Mouse (Mus musculus): ENCODE measurements around the gene Ttc39b.
"Not testable (repeated sequence)": the region's sequence is repeated elsewhere in the genome, so short reads cannot be mapped to it uniquely, and the experiment has no call there.

Ttc39b gene

DNA sequence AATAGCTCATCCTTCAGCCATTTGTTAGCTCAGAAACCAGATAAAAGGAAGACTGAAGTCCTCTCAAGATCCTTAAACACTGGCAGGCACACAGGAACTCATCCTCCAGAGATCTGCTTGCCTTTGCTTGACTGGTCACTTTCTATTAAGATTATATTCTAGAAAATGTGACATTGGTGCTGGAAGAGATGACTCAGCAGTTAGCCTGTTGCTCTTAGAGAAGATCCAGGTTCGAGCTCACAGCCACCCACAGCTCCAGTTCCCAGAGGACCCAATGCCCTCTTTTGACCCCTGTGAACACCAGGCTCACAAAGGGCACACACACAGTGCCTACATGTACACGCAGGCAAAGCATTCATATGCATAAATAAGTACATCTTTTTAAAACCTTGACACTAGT is 49.8 kb downstream of the Ttc39b start:
- DNase-seq (ENCODE audit: low spot score): no peak

DNA sequence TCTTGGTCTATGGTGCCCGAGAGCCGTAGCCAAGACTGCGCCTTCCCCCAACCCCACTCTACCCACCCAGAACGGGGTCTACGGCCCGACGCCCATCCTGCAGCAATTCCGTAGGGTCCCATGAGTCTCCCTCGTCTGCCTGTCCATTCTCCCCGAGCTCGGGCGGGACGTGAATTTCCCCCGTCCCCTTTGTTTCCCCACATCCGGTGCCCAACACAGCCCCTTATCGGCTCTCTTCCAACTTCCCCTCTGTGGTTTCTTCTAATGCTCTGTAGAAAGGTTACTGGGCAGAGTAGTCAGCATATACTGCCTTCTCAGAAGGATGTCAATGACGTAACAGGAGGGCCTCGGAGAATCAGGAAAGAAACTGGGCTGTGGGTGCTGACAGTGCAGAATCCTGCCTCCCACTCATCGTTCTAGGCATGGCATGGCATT is 50.4 kb downstream of the Ttc39b start:
- no peak for DNase-seq (ENCODE audit: low spot score)

DNA sequence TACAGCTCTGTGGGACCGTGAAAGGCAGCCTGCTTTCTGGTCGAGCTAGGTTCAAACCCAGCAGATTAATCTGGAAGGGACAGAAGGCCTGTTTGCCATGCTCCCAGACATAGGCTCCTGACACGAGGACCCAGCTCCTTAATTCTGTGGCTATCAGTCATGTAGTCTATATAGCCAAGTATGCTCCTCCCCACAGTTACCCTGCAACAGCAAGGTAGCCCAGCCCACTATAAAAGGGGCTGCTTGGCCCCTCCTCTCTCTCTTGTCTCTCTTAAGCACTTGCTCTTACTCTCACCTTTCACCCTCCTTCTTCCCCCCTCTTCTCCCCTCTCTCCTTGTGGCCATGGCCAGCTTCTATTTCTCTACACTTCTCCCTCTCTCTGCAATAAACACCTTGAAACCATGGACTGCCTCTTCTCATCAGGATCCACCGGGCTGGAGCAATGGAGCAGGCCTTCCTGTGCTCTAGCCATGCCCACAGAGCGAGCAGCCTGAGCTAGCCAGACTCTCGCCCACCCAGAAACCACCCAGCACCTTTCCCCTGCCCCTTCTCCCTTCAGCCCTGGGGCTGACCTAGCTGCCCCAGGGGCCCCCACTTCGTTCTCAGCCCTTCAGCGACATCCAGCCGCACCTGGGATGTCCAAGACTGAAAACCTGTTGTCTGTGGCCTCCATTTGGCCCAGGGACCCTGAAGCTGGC is 51.0 kb downstream of the Ttc39b start:
- no peak for DNase-seq (ENCODE audit: low spot score)

DNA sequence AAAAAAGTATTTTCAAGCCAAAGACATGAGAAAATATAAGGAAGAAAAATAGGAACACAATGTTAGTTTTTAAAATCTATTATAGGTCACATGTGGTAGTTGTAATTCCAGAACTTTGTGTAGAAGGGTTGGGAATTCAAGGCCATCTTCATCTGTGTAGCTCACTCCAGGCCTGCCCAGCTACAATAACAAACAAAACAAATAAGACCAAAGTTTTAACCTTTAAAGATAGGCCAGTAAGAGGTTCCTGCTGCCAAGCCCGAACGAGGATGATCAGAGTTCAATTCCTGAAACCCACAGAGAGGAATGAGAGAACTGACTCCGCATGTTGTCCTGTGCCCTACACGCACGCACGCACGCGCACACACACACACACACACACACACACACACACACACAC is 53.6 kb downstream of the Ttc39b start:
- DNase-seq (ENCODE audit: low spot score): no peak

DNA sequence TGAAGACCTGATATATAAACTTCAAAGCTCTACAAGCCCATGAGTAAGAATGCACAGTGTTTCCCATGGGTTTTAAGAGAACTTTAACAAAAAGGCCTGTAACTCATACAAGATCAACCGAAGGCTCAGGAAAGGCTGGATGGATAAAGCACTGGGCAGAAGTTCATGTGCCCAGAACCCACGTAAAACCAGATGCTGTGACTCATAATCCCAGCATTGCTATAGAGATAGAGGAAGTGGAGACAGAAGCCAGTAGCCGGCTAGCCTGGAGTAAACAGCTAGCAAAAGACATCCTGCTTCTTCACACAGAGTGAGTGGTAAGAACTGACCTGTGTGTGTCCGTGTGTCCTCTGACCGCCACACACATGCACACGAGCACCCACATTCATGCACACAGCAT is 54.4 kb downstream of the Ttc39b start:
- DNase-seq (ENCODE audit: low spot score): no peak

DNA sequence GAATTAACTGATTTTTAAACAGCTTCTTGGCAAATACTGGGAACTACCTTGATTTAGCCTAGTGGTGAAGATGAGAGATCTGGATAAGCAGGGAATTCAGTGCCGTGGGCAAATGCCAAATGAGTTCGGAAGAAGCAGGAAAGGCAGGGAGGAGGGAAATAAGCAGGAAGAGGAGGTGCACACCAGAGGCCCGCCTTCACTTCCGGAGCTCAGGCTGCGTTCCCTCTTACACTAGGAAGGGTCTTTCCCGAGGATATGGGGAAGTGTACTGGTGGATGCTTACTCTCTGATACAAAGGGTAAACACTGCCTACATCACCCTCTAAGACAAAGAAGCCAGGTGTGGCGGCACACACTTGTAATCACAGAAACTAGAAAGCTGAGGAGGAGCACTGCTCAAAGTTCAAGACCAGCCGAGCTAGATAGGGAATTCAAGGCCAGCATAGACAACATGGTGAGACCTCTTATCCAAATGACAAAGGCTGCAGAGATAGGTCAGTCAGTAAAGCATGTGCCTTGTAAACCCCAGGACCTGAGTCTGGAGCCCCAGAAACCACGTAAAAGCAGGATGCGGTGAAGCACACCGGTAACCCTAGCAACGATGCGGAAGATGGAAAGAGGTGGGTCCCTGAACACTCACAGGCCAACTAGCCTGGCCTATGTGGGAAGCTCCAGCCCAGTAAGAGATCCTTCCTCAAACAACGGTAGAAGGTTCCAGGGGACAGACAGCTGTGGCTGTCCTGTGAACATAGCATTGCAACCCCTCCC is 57.9 kb downstream of the Ttc39b start:
- DNase-seq (ENCODE audit: low spot score): no peak

DNA sequence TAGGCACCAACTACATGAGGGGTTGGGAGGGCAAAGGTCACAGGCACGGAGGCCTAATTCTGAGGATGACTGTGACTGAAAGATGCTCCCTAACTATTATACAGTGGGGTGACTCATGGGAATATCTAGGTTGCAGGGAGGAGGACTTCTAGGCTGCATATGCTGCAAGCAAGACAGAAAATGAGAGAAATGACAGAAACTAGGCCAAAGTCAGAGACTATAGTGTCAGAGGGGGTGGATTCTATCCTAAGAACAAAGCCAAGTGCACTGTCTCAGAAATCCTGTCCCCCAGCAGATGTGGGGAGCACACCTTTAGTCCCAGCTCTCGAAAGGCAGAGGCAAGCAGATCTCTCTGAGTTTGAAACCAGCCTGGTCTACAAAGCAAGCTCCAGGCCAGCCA is 59.2 kb downstream of the Ttc39b start:
- DNase-seq (ENCODE audit: low spot score): no peak

DNA sequence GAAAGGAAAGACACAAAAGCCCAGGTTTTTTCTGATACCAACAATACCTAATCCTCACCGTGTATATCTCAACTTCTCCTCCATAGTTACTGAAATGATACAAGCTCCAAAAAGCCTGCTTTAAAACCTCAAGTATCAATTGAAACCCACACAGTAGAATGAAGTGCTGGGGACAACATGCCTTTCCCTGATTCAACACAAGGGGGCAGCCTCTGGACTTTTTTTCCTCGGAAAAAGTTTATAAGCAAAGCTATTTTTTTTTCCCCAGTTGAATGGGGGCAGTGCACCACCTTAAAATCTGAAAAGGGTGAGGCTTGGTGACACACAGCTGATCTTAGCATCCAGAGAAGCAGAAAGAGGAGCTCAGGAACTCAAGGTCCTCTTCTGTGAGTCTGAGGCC is 62.1 kb downstream of the Ttc39b start:
- peak; percentile 81 for DNase-seq (ENCODE audit: low spot score)

DNA sequence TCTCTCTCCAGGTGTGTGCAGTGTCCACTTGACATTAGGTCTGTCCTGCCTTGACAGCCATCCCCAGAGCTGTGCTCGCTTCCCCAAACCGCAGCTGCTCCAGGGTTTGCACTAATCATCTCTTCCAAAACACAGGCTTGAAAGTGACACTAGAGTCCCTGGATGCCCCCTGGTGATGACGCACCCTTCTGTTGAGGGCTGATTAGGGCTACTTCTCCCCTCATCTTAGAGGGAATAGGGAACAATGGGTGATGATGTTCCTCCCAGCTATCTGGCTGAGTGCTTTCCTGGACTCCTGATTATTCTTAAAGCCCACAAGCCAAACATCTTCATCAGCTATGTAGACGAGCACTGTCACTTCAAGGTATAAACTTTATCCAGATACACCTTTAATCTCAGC is 64.4 kb downstream of the Ttc39b start:
- DNase-seq (ENCODE audit: low spot score): no peak

DNA sequence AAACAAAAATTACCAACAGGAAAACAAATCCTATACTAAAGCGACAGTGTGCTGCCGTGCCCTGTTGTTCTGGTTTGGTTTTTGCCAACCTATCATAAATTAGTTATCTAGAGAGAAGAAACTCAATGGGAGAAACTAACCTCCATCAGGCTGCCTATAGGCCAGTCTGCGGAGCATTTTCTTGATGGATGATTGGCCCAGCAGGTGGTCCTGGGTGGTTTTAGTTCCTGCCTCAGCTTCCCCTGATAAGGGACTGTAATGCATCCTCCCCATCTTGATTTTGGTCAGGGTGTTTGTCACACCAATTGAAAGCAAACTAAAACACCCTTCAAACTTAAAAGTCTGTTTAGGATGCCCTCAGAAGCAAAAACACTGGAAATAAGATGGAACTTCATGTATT is 65.8 kb downstream of the Ttc39b start:
- DNase-seq (ENCODE audit: low spot score): no peak

DNA sequence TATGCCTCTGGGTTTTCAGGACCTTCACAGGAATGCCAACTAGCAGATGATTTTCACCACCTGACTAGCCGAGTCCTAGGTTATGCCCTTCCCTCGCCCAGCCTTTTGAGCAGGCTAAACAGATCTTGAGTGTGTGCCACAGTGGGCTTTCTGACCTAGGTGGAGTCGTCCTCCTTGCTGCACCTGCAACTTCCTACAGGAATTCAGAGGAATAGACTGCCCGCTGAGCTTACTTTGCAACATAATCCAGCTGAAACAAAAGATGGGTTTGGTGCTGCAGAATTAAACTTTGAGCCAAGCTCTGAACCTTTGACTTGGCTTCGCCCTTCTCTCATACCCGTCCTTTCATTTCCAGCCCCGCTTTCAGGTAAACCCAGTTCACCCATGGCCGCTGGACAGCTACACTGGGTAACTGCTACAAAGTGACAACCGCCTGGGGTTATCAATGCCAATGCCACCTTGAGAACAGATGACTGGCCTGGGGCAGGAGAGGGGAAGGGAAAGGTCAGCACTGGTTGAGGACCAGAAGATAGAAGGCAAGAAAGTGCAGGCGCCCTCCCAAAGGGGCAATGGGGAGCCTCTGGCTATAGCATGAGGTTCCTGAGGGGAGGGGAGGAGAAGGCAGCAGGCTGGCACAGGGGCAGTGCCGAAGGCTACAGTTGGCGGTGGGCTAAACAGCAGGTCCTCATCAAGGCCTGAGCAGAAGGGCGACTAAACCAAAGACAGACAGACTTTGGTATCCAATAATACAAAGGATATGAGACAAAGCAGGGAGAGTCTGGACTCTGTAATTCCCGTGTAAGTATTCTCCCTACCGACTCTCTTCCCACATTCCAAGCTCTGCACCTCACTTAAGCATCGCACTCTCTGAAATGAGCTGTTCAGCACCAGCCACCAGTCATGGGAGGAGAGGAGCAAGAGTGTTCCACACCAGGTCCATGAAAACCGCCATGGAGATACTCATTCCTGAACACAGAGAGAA is 66.5 kb downstream of the Ttc39b start:
- DNase-seq (ENCODE audit: low spot score): no peak

DNA sequence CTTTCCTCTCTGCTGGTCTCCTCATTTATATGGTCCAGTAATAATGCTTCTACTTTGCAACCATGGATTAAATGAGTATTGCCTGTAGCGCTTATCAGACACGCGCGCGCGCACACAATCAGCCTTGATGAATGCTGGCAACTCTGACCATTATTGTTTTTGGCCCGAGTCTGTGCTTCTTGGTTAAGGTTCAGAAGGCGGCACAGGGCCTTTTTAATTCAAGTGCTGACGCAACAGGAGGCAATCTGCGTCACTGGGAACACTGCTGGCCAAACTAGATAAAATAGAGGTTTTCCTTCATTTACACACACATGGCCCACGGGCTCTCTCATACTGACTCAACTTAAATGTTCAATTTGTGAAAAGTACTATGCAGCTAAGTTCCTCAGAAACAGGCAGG is 67.3 kb downstream of the Ttc39b start:
- no peak for DNase-seq (ENCODE audit: low spot score)

DNA sequence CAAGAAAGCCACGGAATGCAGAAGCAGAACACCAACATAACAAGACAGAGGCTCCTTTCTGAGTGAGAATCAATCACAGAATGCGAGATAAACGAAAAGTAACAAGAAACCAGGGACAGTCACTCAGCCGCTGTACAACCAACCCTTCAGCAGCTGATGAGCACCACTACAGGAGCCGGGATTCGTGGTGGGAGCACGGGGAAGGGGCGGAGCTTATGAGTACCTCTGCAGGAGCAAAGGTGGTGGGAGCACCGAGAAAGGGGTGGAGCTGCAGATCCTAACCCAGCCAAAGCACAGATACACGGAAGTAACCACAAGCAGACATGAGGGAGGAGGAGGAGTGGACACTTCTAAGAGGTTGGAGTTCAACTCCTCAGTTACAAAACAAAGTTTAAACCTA is 69.1 kb downstream of the Ttc39b start:
- DNase-seq (ENCODE audit: low spot score): no peak

DNA sequence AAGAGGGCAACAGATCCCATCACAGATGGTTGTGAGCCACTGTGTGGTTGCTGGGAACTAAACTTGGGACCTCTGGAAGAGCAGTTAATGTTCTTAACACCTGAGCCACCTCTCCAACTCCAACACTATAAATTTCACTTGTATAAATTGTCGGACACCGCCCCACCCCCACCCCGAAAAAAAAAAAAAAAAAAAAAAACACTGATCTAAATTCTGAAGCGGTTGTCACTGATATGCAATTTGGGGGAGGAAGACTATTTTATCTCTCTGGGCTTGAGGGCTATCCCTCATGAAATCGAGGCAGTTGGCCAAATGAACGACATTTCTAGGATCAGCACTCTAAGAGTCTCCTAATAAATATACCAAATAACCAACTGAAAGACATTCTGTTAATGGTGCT is 70.4 kb downstream of the Ttc39b start:
- DNase-seq (ENCODE audit: low spot score): no peak

DNA sequence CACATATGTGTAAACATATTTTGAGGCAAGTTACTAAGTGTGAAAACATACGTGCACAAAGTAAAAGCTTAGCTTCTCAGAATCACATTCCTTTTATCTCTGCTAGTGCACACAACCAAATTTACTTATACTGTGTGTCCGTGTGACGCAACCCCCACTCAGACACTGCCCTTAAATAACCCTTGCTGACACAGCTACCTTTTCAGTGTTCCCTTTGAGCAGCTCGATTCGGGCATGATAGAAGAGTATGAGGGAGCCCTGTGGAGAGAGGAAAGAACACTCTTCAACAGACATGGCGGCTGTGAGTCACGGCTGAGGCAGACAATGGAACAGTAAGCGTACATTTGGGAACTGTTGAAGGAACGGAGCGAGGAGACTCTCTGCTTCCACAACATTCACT is 80.3 kb downstream of the Ttc39b start:
- no peak for DNase-seq (ENCODE audit: low spot score)

DNA sequence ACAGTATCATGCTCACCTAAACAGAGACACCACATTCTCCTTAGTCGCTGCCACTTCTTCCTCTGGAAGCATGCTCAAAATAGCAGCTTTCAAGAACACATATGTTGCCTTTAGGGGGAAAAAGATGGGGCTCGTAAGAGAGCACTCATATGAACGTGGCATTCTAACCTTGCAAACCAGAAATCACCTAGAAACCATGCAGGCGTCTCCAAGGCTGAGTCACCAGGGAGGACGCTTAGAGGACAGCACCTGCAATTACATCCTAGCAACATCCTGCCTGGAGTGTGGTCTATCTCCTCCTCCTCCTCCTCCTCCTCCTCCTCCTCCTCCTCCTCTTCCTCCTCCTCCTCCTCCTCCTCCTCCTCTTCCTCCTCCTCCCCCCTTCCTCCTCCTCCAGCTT is 82.4 kb downstream of the Ttc39b start:
- DNase-seq (ENCODE audit: low spot score): no peak

DNA sequence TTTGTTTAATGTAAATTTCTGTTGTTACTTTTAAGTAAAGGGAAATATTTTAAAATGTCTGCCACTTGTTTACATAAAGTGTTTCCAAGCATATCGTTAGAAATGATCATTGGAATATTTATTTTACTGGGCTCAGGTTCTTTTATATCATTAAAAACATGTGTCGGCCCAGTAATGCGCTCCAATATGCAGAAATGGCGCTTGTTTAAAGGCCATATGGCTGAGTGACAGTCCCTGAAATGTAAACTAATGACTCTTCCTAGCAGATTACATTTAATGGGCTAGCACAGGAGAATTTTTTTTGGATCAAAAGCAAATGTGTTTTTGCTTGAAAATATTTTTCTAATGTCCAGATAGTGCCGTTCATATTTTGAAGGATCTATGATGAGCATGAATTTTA is 86.4 kb downstream of the Ttc39b start:
- DNase-seq (ENCODE audit: low spot score): no peak

DNA sequence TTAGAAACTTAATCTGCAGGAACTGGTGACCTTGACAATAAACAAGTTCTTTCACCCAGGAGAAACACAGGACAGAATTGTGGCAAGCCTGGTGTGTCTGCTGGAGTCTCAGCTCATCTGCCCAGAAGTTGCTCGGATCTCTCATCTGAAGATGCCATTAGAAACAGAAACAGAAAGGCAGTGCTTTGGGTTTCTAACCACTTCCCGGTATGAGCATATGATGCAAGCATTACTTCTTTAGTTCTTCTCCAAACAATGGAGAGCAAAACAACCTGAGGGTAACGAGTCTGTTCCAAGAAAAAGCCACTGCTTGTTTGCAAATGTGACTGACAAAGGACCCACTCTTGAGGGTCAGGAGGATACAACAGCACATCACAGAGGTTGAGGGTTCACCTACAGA is 88.8 kb downstream of the Ttc39b start:
- DNase-seq (ENCODE audit: low spot score): not testable (repeated sequence)

DNA sequence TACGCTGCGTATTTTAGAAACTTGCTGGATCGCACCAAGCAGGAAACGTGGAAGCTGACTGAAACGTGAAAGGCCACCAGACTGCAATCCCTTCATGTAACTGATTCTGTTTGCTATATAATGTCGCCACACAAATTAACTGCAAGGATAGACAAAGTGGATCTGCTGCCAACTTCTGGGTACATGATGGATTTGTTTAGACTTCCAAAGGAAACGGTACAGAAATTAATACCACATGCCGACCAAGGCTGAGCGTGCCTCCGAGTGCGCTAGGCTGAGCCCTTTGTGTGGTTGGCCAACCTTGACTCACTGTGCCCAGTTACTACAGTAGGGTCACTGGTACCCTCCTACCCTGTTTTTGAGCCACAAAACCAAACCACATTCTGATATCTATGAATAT is 89.3 kb downstream of the Ttc39b start:
- DNase-seq (ENCODE audit: low spot score): peak; percentile 35

DNA sequence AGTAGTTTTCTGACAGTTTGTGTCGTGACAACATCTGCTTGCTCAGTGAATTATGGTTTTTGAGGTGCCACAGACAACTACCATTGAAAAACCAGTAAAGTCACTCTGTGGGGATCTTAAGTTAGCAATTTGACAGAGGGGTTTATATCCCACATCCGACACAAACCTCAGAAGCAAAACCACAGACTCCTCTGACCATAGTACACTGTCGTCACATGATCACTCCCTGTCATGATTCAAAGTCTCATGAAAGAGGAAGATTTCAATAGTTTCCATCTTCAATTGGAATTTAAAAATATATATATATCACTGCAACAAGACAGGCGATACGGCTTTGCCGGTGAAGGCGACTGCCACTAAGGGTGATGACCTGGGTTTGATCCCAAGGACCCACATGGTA is 89.9 kb downstream of the Ttc39b start:
- DNase-seq (ENCODE audit: low spot score): no peak

DNA sequence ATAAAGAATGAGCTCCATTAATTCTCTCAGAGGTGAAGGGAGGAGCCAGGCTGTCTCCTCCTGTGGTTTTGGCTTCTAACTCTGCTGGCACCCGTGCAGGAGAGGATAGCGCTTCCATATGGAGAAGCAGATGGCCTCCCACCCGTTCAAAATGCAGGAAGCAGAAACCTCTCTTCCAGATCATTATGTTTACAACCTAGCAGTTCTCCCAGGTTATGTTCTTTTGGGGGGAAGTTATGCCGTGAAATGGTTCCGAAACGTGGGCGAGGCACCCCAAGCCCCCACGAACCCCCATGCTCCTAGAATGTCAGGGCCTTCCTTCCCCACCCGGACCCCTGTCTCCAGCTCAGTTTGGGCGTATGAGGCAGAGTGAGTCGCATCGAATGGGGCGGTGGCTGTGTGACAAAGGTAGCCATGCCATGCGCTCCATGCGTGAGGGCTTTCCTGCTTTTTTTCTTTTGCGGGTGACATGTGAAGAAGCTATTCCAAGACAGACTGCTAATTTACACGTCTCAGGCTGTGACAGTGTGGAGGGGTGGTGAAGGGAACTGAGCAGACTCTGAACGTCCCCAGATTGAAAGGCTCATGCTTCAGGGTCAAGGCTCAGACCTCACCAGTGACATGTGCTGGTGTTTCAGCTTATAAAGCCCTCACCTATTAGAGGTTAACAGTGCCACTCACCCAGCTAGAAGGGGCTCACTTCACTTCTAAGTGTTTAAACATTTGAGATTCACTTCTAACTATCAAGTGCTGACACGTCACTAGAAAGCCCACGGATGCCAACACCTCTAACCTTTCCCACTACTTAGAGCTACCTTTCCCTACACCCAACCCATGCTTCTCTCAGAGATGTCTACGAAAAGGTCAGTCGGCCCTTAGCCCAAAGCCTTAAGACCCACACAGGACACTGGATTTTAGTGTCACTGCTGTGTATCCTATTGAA is 90.6 kb downstream of the Ttc39b start:
- no peak for DNase-seq (ENCODE audit: low spot score)

All from embryo, embryonic 10.5 days (tissue).